Mouse (Mus musculus): ENCODE results near the gene Tspear. TPM values are rescaled to one million over a fixed set of nuclear protein-coding genes. Genes with fewer than 3 reads are reported as not detected.

Gene Tspear
- polyA plus RNA-seq, 1 experiment, result 0.07 TPM

GRCm38 (mm10) chr10:77839006-77839405, 152.6 kb downstream of the Tspear start:
- Histone ChIP-seq H3K27ac (ENCODE audit: control insufficient read depth, insufficient read depth, low read depth, low read length) (no peak overlapping the region), H3K4me3 (ENCODE audit: control insufficient read depth, low read depth, low read length) (no peak overlapping the region)
- TF ChIP-seq POLR2A (IDR thresholded peaks at IDR 0.05; ENCODE audit: control insufficient read depth, low read depth, low read length) (no peak; the same call in 1 of the 2 replicates), CTCF (IDR thresholded peaks at IDR 0.05; ENCODE audit: control insufficient read depth, insufficient read depth, insufficient replicate concordance, low read depth, low read length) (no peak)

GRCm38 (mm10) chr10:77846503-77846902, 160.1 kb downstream of the Tspear start, which contains the start of gene Gm36176:
Gene Gm36176 (plus strand): TSS chr10:77846803.
- Histone ChIP-seq H3K4me3 (ENCODE audit: control insufficient read depth, low read depth, low read length) (no peak within 1 kb of the TSS), H3K36me3 (ENCODE audit: control insufficient read depth, insufficient read depth, low read length) (no peaks in the 10 kb centered on the region), H3K4me1 (ENCODE audit: control insufficient read depth, insufficient read depth, low read length) (no peaks in the 10 kb centered on the region), H3K27ac (ENCODE audit: control insufficient read depth, insufficient read depth, low read depth, low read length) (no peak within 1 kb of the TSS), H3K27me3 (ENCODE audit: control insufficient read depth, insufficient read depth, low read length) (no peaks in the 10 kb centered on the region)
- TF ChIP-seq CTCF (IDR thresholded peaks at IDR 0.05; ENCODE audit: control insufficient read depth, insufficient read depth, insufficient replicate concordance, low read depth, low read length) (no peak), POLR2A (IDR thresholded peaks at IDR 0.05; ENCODE audit: control insufficient read depth, low read depth, low read length) (no peak)

More at GRCm38 (mm10) chr10:77839006-77839405, 152.6 kb downstream of the Tspear start:
- no peaks in the 10 kb centered on the region for H3K4me1 ChIP-seq (ENCODE audit: control insufficient read depth, insufficient read depth, low read length)
- H3K27me3 ChIP-seq (ENCODE audit: control insufficient read depth, insufficient read depth, low read length), result no peaks in the 10 kb centered on the region
- no peaks in the 10 kb centered on the region for H3K36me3 ChIP-seq (ENCODE audit: control insufficient read depth, insufficient read depth, low read length)

GRCm38 (mm10) chr10:77846961-77847360, 160.6 kb downstream of the Tspear start:
- TF ChIP-seq CTCF (IDR thresholded peaks at IDR 0.05; ENCODE audit: control insufficient read depth, insufficient read depth, insufficient replicate concordance, low read depth, low read length) (no peak), POLR2A (IDR thresholded peaks at IDR 0.05; ENCODE audit: control insufficient read depth, low read depth, low read length) (no peak)
- Histone ChIP-seq H3K36me3 (ENCODE audit: control insufficient read depth, insufficient read depth, low read length) (no peaks in the 10 kb centered on the region), H3K4me1 (ENCODE audit: control insufficient read depth, insufficient read depth, low read length) (no peaks in the 10 kb centered on the region), H3K4me3 (ENCODE audit: control insufficient read depth, low read depth, low read length) (no peak overlapping the region), H3K27ac (ENCODE audit: control insufficient read depth, insufficient read depth, low read depth, low read length) (no peak overlapping the region), H3K27me3 (ENCODE audit: control insufficient read depth, insufficient read depth, low read length) (no peaks in the 10 kb centered on the region)

- Histone ChIP-seq H3K27ac (ENCODE audit: control insufficient read depth, insufficient read depth, low read depth, low read length) (no peak overlapping the region), H3K4me1 (ENCODE audit: control insufficient read depth, insufficient read depth, low read length) (no peaks in the 10 kb centered on the region), H3K27me3 (ENCODE audit: control insufficient read depth, insufficient read depth, low read length) (no peaks in the 10 kb centered on the region), H3K4me3 (ENCODE audit: control insufficient read depth, low read depth, low read length) (no peak overlapping the region), H3K36me3 (ENCODE audit: control insufficient read depth, insufficient read depth, low read length) (no peaks in the 10 kb centered on the region)
- TF ChIP-seq POLR2A (IDR thresholded peaks at IDR 0.05; ENCODE audit: control insufficient read depth, low read depth, low read length), result no peak
- no peak for TF ChIP-seq CTCF (IDR thresholded peaks at IDR 0.05; ENCODE audit: control insufficient read depth, insufficient read depth, insufficient replicate concordance, low read depth, low read length)
Measured at GRCm38 (mm10) chr10:77847538-77847937, 161.2 kb downstream of the Tspear start.

- TF ChIP-seq POLR2A (IDR thresholded peaks at IDR 0.05; ENCODE audit: control insufficient read depth, low read depth, low read length), result no peak
- TF ChIP-seq CTCF (IDR thresholded peaks at IDR 0.05; ENCODE audit: control insufficient read depth, insufficient read depth, insufficient replicate concordance, low read depth, low read length), result no peak
- H3K27ac ChIP-seq (ENCODE audit: control insufficient read depth, insufficient read depth, low read depth, low read length), result no peak within 1 kb of the TSS
- no peaks in the 10 kb centered on the region for H3K36me3 ChIP-seq (ENCODE audit: control insufficient read depth, insufficient read depth, low read length)
- no peak within 1 kb of the TSS for H3K4me3 ChIP-seq (ENCODE audit: control insufficient read depth, low read depth, low read length)
- no peaks in the 10 kb centered on the region for H3K4me1 ChIP-seq (ENCODE audit: control insufficient read depth, insufficient read depth, low read length)
- no peaks in the 10 kb centered on the region for H3K27me3 ChIP-seq (ENCODE audit: control insufficient read depth, insufficient read depth, low read length)
Measured at GRCm38 (mm10) chr10:77852559-77852958, 166.2 kb downstream of the Tspear start, which contains the start of gene Gm10318. Gene Gm10318 (plus strand): TSS chr10:77852859.

GRCm38 (mm10) chr10:77861675-77862074, 175.3 kb downstream of the Tspear start, which contains the start of gene Gm3285:
Gene Gm3285 (plus strand): TSS chr10:77861975.
- Histone ChIP-seq H3K4me3 (ENCODE audit: control insufficient read depth, low read depth, low read length) (no peak within 1 kb of the TSS), H3K27me3 (ENCODE audit: control insufficient read depth, insufficient read depth, low read length) (no peaks in the 10 kb centered on the region), H3K36me3 (ENCODE audit: control insufficient read depth, insufficient read depth, low read length) (no peaks in the 10 kb centered on the region), H3K27ac (ENCODE audit: control insufficient read depth, insufficient read depth, low read depth, low read length) (no peak within 1 kb of the TSS), H3K4me1 (ENCODE audit: control insufficient read depth, insufficient read depth, low read length) (no peaks in the 10 kb centered on the region)
- TF ChIP-seq POLR2A (IDR thresholded peaks at IDR 0.05; ENCODE audit: control insufficient read depth, low read depth, low read length) (no peak), CTCF (IDR thresholded peaks at IDR 0.05; ENCODE audit: control insufficient read depth, insufficient read depth, insufficient replicate concordance, low read depth, low read length) (no peak)

GRCm38 (mm10) chr10:77864067-77864761, 177.8 kb downstream of the Tspear start:
- Histone ChIP-seq H3K27me3 (ENCODE audit: control insufficient read depth, insufficient read depth, low read length) (no peaks in the 10 kb centered on the region), H3K4me3 (ENCODE audit: control insufficient read depth, low read depth, low read length) (peak overlapping the region; percentile 3; the same call in 1 of the 2 replicates), H3K27ac (ENCODE audit: control insufficient read depth, insufficient read depth, low read depth, low read length) (no peak overlapping the region), H3K36me3 (ENCODE audit: control insufficient read depth, insufficient read depth, low read length) (no peaks in the 10 kb centered on the region), H3K4me1 (ENCODE audit: control insufficient read depth, insufficient read depth, low read length) (no peaks in the 10 kb centered on the region)
- TF ChIP-seq CTCF (IDR thresholded peaks at IDR 0.05; ENCODE audit: control insufficient read depth, insufficient read depth, insufficient replicate concordance, low read depth, low read length), result no peak
- TF ChIP-seq POLR2A (IDR thresholded peaks at IDR 0.05; ENCODE audit: control insufficient read depth, low read depth, low read length), result no peak

Data from testis, adult 2 months (tissue).